Mouse (Mus musculus) CH12.LX (cell line): ENCODE measurements around the gene 9130213A22Rik. TPM values are rescaled to one million over a fixed set of nuclear protein-coding genes. Genes with fewer than 3 reads are reported as not detected.

ENCODE experiments used
- DNase-seq: peaks from one replicate; pipeline ENCODE4 v3.0.0-alpha.2; 2013; ENCODE audit errors: extremely low read depth
- H3K27ac ChIP-seq: 2 replicates; pipeline ENCODE4 v1.5.1; 2012; ENCODE audit warnings: low read depth, mild to moderate bottlenecking, control low read depth, moderate library complexity; ENCODE audit not compliant: insufficient read depth
- H3K27me3 ChIP-seq: replicated peaks from 2 replicates; pipeline ENCODE3; 2012; ENCODE audit warnings: inconsistent platforms
- H3K36me3 ChIP-seq, 2 experiments: replicated peaks in 1 of 2; 2 replicates each; pipeline versions ENCODE3 to v1.6.1; 2012; ENCODE audit warnings: inconsistent platforms in 1 of 2, low read length in 1 of 2, mild to moderate bottlenecking in 1 of 2, mixed read lengths in 1 of 2, moderate library complexity in 1 of 2; ENCODE audit not compliant: control insufficient read depth in 1 of 2, insufficient read depth in 1 of 2
- H3K4me1 ChIP-seq, 2 experiments: 2 replicates each; pipeline ENCODE4 v1.6.1; 2012; ENCODE audit warnings: inconsistent platforms in 1 of 2, moderate library complexity in 1 of 2; ENCODE audit not compliant: insufficient read depth in 2 of 2, control insufficient read depth in 1 of 2
- H3K4me2 ChIP-seq: 2 replicates; pipeline ENCODE4 v1.6.1; 2012; ENCODE audit warnings: low read depth, mild to moderate bottlenecking, control low read depth; ENCODE audit not compliant: poor library complexity, insufficient read depth, severe bottlenecking
- H3K4me3 ChIP-seq, 3 experiments: fragments of 150-350 bp in 1 of 3; sonication (generic) in 1 of 3; replicated peaks in 1 of 3; 2 replicates each; pipeline versions ENCODE3 to v1.5.1; 2011 to 2012; ENCODE audit warnings: low read depth in 2 of 3, low read length in 2 of 3, mild to moderate bottlenecking in 2 of 3, moderate library complexity in 2 of 3, control low read depth in 1 of 3, improper control_type of control experiment in 1 of 3, inconsistent platforms in 1 of 3, mixed read lengths in 1 of 3; ENCODE audit not compliant: poor library complexity in 1 of 3
- H3K79me2 ChIP-seq: replicated peaks from 2 replicates; pipeline ENCODE4 v1.6.1; 2012; ENCODE audit warnings: mild to moderate bottlenecking, moderate library complexity; ENCODE audit not compliant: control insufficient read depth, poor library complexity, insufficient read depth, severe bottlenecking; ENCODE audit errors: extremely low read depth
- H3K9ac ChIP-seq: 2 replicates; pipeline ENCODE4 v1.6.1; 2012; ENCODE audit warnings: low read depth, mild to moderate bottlenecking, control low read depth, moderate library complexity; ENCODE audit not compliant: insufficient read depth
- H3K9me3 ChIP-seq: replicated peaks from 2 replicates; pipeline ENCODE3; 2012; ENCODE audit warnings: low read length, inconsistent platforms, mixed read lengths
- BHLHE40 ChIP-seq: IDR thresholded peaks from 2 replicates; pipeline ENCODE4 v1.6.1; 2011; ENCODE audit warnings: mild to moderate bottlenecking, low read depth, low read length, improper control_type of control experiment
- CHD1 ChIP-seq: IDR thresholded peaks from 2 replicates; pipeline ENCODE4 v1.6.1; 2012; ENCODE audit warnings: low read depth, low read length, improper control_type of control experiment, inconsistent platforms
- CHD2 ChIP-seq: IDR thresholded peaks from 2 replicates; pipeline ENCODE4 v1.6.1; 2011; ENCODE audit warnings: low read length, improper control_type of control experiment
- E2F4 ChIP-seq: IDR thresholded peaks from 2 replicates; pipeline ENCODE4 v1.6.1; 2011; ENCODE audit warnings: low read depth, low read length, improper control_type of control experiment; ENCODE audit not compliant: insufficient replicate concordance
- ELF1 ChIP-seq: IDR thresholded peaks from 2 replicates; pipeline ENCODE4 v1.6.1; 2014; ENCODE audit warnings: low read depth, mild to moderate bottlenecking, inconsistent platforms, low read length, improper control_type of control experiment
- EP300 ChIP-seq: IDR thresholded peaks from 2 replicates; pipeline ENCODE4 v1.6.1; 2011; ENCODE audit warnings: low read length, improper control_type of control experiment
- ETS1 ChIP-seq: conservative IDR thresholded peaks from 2 replicates; pipeline ENCODE4 v1.6.1; 2012; ENCODE audit warnings: low read depth, mild to moderate bottlenecking, inconsistent platforms, low read length, improper control_type of control experiment, moderate library complexity
- GABPA ChIP-seq: IDR thresholded peaks from 2 replicates; pipeline ENCODE4 v1.6.1; 2012; ENCODE audit warnings: low read depth, low read length, improper control_type of control experiment, inconsistent platforms; ENCODE audit not compliant: insufficient replicate concordance
- HCFC1 ChIP-seq: IDR thresholded peaks from 2 replicates; pipeline ENCODE4 v1.6.1; 2012; ENCODE audit warnings: low read depth, mild to moderate bottlenecking, inconsistent platforms, low read length, improper control_type of control experiment
- JUND ChIP-seq: conservative IDR thresholded peaks from 2 replicates; pipeline ENCODE4 v1.6.1; 2011; ENCODE audit warnings: low read depth, low read length, improper control_type of control experiment
- MAX ChIP-seq: IDR thresholded peaks from 2 replicates; pipeline ENCODE4 v1.6.1; 2011; ENCODE audit warnings: low read length, improper control_type of control experiment
- MXI1 ChIP-seq: IDR thresholded peaks from 2 replicates; pipeline ENCODE4 v1.6.1; 2011; ENCODE audit warnings: mild to moderate bottlenecking, low read depth, low read length, improper control_type of control experiment
- MYC ChIP-seq: IDR thresholded peaks from 2 replicates; pipeline ENCODE4 v1.6.1; 2011; ENCODE audit warnings: low read depth, mild to moderate bottlenecking, improper control_type of control experiment, low read length
- NELFE ChIP-seq: IDR thresholded peaks from 2 replicates; pipeline ENCODE4 v1.6.1; 2011; ENCODE audit warnings: low read depth, low read length, improper control_type of control experiment
- PAX5 ChIP-seq: IDR thresholded peaks from 2 replicates; pipeline ENCODE4 v1.6.1; 2012; ENCODE audit warnings: low read length, inconsistent platforms, mixed read lengths
- POLR2A ChIP-seq: IDR thresholded peaks from 2 replicates; pipeline ENCODE4 v1.6.1; 2011; ENCODE audit warnings: low read depth, mild to moderate bottlenecking, improper control_type of control experiment, low read length
- POLR2AphosphoS2 ChIP-seq: IDR thresholded peaks from 2 replicates; pipeline ENCODE4 v1.6.1; 2011; ENCODE audit warnings: low read depth, low read length, improper control_type of control experiment
- RAD21 ChIP-seq: IDR thresholded peaks from 2 replicates; pipeline ENCODE4 v1.6.1; 2011; ENCODE audit warnings: low read depth, mild to moderate bottlenecking, low read length, improper control_type of control experiment, moderate library complexity
- RCOR1 ChIP-seq: conservative IDR thresholded peaks from 2 replicates; pipeline ENCODE4 v1.6.1; 2012; ENCODE audit warnings: low read depth, mild to moderate bottlenecking, inconsistent platforms, low read length, improper control_type of control experiment
- SIN3A ChIP-seq: IDR thresholded peaks from 2 replicates; pipeline ENCODE4 v1.6.1; 2012; ENCODE audit warnings: low read length, improper control_type of control experiment, inconsistent platforms
- SMC3 ChIP-seq: IDR thresholded peaks from 2 replicates; pipeline ENCODE4 v1.6.1; 2011; ENCODE audit warnings: low read depth, low read length, improper control_type of control experiment
- TBP ChIP-seq: conservative IDR thresholded peaks from 2 replicates; pipeline ENCODE4 v1.6.1; 2011; ENCODE audit warnings: low read depth, low read length, improper control_type of control experiment
- TCF12 ChIP-seq: IDR thresholded peaks from 2 replicates; pipeline ENCODE4 v1.6.1; 2014; ENCODE audit warnings: low read depth, mild to moderate bottlenecking, inconsistent platforms, low read length, improper control_type of control experiment
- UBTF ChIP-seq: IDR thresholded peaks from 2 replicates; pipeline ENCODE4 v1.6.1; 2012; ENCODE audit warnings: low read depth, mild to moderate bottlenecking, inconsistent platforms, low read length, improper control_type of control experiment, moderate library complexity
- USF1 ChIP-seq: IDR thresholded peaks from 2 replicates; pipeline ENCODE4 v1.6.1; 2014; ENCODE audit warnings: low read depth, mild to moderate bottlenecking, inconsistent platforms, low read length, improper control_type of control experiment
- ZC3H11A ChIP-seq: IDR thresholded peaks from 2 replicates; pipeline ENCODE4 v1.6.1; 2012; ENCODE audit warnings: low read depth, mild to moderate bottlenecking, inconsistent platforms, low read length, improper control_type of control experiment
- ZKSCAN1 ChIP-seq: IDR thresholded peaks from 2 replicates; pipeline ENCODE4 v1.6.1; 2012; ENCODE audit warnings: low read depth, inconsistent platforms, low read length, improper control_type of control experiment, borderline replicate concordance
- ZMIZ1 ChIP-seq: IDR thresholded peaks from 2 replicates; pipeline ENCODE4 v1.6.1; 2012; ENCODE audit warnings: low read depth, mild to moderate bottlenecking, inconsistent platforms, low read length, improper control_type of control experiment
- ZNF384 ChIP-seq: IDR thresholded peaks from 2 replicates; pipeline ENCODE4 v1.6.1; 2012; ENCODE audit warnings: low read depth, low read length, improper control_type of control experiment, inconsistent platforms
- dilution Hi-C: fragments of 300-500 bp; cut with MboI; formaldehyde crosslinking; loops from 2 replicates; pipeline ENCODE4 v1.14.3; 2020; ENCODE audit warnings: low sequenced_read_pairs; ENCODE audit not compliant: extremely low pct_unique_long_range_greater_than_20kb, extremely low pct_ligation_motif_present
- in situ Hi-C: fragments of 300-500 bp; cut with MboI; formaldehyde crosslinking; loops from 3 replicates; pipeline ENCODE4 v1.14.3; 2019; ENCODE audit warnings: low sequenced_read_pairs, low pct_ligation_motif_present, low pct_unique_long_range_greater_than_20kb, mixed read lengths
- polyA plus RNA-seq: library from polyadenylated mRNA; unstranded; fragments of >175 nt; gene quantifications from 2 replicates; pipeline ENCODE4 v1.2.1, GENCODE M21; 2012; ENCODE audit warnings: low read depth; ENCODE audit not compliant: insufficient read length
- total RNA-seq, 2 experiments: library from RNA; depleted of rRNA; stranded (reverse); fragments of 300-350 nt in 1 of 2; fragments of >200 nt in 1 of 2; gene quantifications; 2 replicates each; pipeline ENCODE4 v1.2.3; 2012 to 2014

The 9130213A22Rik gene
- total and polyA plus RNA-seq, 3 experiments, result not detected

DNA sequence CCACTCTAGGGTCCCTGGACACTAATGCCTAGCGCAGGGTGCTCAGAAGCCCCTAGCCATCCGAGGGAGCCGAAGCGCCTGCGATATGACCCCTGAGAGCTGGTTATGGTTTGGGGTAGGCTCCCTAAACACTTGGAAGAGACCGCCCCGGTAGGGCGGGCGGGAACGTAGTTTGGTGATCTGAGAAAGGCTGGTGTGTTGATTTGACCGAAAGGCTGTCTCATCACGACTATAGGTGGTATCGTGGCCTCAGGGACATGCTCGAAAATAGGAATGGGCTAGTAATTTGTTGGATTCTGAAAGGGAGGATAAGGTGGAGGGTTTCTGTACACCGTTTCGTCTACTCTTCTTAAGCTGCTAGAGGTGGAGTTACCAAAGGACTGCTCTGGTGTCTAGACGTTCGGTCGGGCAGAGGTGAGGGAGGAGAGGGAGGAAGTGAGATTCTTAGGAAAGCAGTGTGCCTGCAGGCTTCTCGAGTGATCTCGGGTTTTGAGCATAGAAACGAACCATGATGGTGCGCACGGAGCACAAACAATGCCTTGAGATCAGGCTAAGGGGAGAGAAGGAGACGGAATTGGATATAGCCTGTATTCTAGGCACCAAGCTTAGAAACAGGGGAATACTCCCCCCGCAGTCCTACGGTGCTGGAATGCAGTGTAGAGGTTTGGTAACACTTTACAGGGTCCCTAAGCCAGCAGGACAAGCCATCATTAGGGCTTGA is 26.7 kb downstream of the 9130213A22Rik start:
- Histone ChIP-seq H3K36me3 (peaks cover 12 to 25% of the 10 kb centered on the region in 2 experiments), H3K79me2 (peaks cover 19% of the 10 kb centered on the region), H3K4me1 (peaks cover 16 to 67% of the 10 kb centered on the region in 2 experiments), H3K27ac (peak overlapping the region; percentile 62), H3K27me3 (peaks cover 6% of the 10 kb centered on the region), H3K4me3 (peak overlapping the region; percentile 50 to 89 (median 66)), H3K4me2 (peak overlapping the region; percentile 93), H3K9me3 (no peaks in the 10 kb centered on the region), H3K9ac (peak overlapping the region; percentile 54)
- in situ Hi-C loops (loop anchor here (25.0 kb wide), 1 partner anchor 917 kb away; the partner anchor contains the start of genes Acadvl, Dlg4 and Dvl2), dilution Hi-C loops (no loop called here)
- TF ChIP-seq EP300 (no peak), BHLHE40 (peak; percentile 57), MAX (peak; percentile 63), HCFC1 (no peak), SMC3 (no peak), MXI1 (peak; percentile 83), USF1 (no peak), RCOR1 (no peak), ETS1 (no peak), ZKSCAN1 (no peak), PAX5 (no peak)
- peak; percentile 66 for DNase-seq

DNA sequence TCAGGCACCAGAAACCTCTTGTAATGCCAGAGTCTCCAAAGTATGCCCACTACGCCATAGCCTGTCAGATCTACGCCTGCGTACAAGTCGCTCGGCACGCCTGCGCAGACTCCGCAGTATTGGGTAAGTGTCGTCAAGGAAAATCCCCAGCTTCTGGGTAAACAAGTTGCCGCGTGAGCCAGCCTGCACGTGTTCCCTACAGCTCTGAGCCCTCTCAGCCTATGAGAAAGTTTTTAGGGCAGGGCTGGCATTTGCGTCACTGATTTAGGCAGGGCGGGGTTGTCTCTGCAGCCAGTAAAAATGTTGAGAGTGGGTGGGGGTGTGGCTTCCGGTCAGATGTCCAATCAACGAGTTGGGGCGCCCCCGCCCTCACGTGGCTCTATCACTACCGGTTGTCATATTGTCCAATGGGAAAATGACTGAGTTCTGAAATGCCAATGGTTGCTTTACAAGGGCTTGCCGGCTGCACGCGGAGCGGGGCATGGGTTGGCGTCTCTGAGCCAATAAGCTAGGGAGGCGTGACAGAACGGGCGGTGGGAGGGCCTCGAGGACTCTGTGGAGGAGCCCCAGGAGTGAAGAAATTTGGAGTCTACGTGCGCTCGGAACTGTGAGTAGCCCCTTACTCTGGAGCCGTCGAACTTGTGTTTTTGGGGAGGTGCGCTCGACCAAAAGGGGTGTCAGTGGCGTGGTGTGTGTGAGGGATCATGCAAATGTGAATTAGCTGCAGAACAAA is 27.5 kb downstream of the 9130213A22Rik start, which contains the start of gene Per1:
TSS of gene Per1 (plus strand) at position 521 of the 733 bp plus-strand sequence.
- in situ Hi-C loops, result loop anchor here (25.0 kb wide), 1 partner anchor 917 kb away; the partner anchor contains the start of genes Acadvl, Dlg4 and Dvl2
- peaks cover 21% of the 10 kb centered on the region for H3K79me2 ChIP-seq
- peak within 1 kb of the TSS; percentile 54 for H3K9ac ChIP-seq
- peak within 1 kb of the TSS; percentile 93 for H3K4me2 ChIP-seq
- H3K36me3 ChIP-seq, result peaks cover 17 to 31% of the 10 kb centered on the region in 2 experiments
- H3K4me1 ChIP-seq, result peaks cover 21 to 71% of the 10 kb centered on the region in 2 experiments
- H3K4me3 ChIP-seq, result peak within 1 kb of the TSS; percentile 50 to 89 (median 66)
- dilution Hi-C loops, result no loop called here
- H3K27ac ChIP-seq, result peak within 1 kb of the TSS; percentile 62
- no peaks in the 10 kb centered on the region for H3K9me3 ChIP-seq
- H3K27me3 ChIP-seq, result peaks cover 6% of the 10 kb centered on the region
- DNase-seq, result peak; percentile 100
- peak; percentile 70; the same call in 1 of the 2 replicates for TF ChIP-seq TCF12
- peak; percentile 82 for TF ChIP-seq HCFC1
- TF ChIP-seq ELF1, result peak; percentile 97
- TF ChIP-seq E2F4, result peak; percentile 2; the same call in 1 of the 2 replicates
- no peak; the same call in 1 of the 2 replicates for TF ChIP-seq GABPA
- no peak; the same call in 1 of the 2 replicates for TF ChIP-seq NELFE
- peak; percentile 48; the same call in 1 of the 2 replicates for TF ChIP-seq POLR2A
- peak; percentile 98 for TF ChIP-seq MYC
- peak; percentile 99 for TF ChIP-seq BHLHE40
- no peak for TF ChIP-seq CHD1
- TF ChIP-seq SIN3A, result peak; percentile 100
- TF ChIP-seq MXI1, result peak; percentile 99
- TF ChIP-seq CHD2, result peak; percentile 97
- TF ChIP-seq USF1, result peak; percentile 91
- TF ChIP-seq JUND, result no peak
- no peak for TF ChIP-seq ZNF384
- TF ChIP-seq MAX, result peak; percentile 99
- peak; percentile 30; the same call in 1 of the 2 replicates for TF ChIP-seq UBTF
- TF ChIP-seq ZMIZ1, result no peak; the same call in 1 of the 2 replicates
- 0 out of 2 replicates have a peak, but pooled peaks have one; percentile 42 for TF ChIP-seq POLR2AphosphoS2
- no peak for TF ChIP-seq ZC3H11A
- no peak for TF ChIP-seq PAX5
- 0 out of 2 replicates have a peak, but pooled peaks have one; percentile 14 for TF ChIP-seq TBP
- no peak for TF ChIP-seq RAD21
